Mouse (Mus musculus): ENCODE data around the gene Il6st.

Gene Il6st

GRCm38 (mm10) chr13:112482525-112482924 lies 18.7 kb downstream of the Il6st start:
- in situ Hi-C loops (cut with MseI, MboI), result no loop called here

- in situ Hi-C loops (cut with MseI, MboI), result no loop called here
Measured at GRCm38 (mm10) chr13:112483015-112483414, 19.1 kb downstream of the Il6st start.

- in situ Hi-C loops (cut with MseI, MboI), result no loop called here
Measured at GRCm38 (mm10) chr13:112486236-112486635, 22.4 kb downstream of the Il6st start.

- in situ Hi-C loops (cut with MseI, MboI), result no loop called here
Measured at GRCm38 (mm10) chr13:112486676-112487075, 22.8 kb downstream of the Il6st start.

GRCm38 (mm10) chr13:112490036-112490435 lies 26.2 kb downstream of the Il6st start:
- in situ Hi-C loops (cut with MseI, MboI), result no loop called here

- in situ Hi-C loops (cut with MseI, MboI), result no loop called here
Measured at GRCm38 (mm10) chr13:112491636-112492284, 27.9 kb downstream of the Il6st start.

- in situ Hi-C loops (cut with MseI, MboI), result no loop called here
Measured at GRCm38 (mm10) chr13:112492285-112492678, 28.4 kb downstream of the Il6st start.

GRCm38 (mm10) chr13:112494590-112494989 lies 30.7 kb downstream of the Il6st start:
- in situ Hi-C loops (cut with MseI, MboI), result no loop called here

- in situ Hi-C loops (cut with MseI, MboI), result loop anchor here in 1 of 2 experiments (10.0 to 25.0 kb wide), 2 partner anchors 195 to 713 kb away; no protein-coding TSS in a partner anchor
Measured at GRCm38 (mm10) chr13:112500027-112500426, 36.2 kb downstream of the Il6st start.

- in situ Hi-C loops (cut with MseI, MboI), result loop anchor here in 1 of 2 experiments (10.0 to 25.0 kb wide), 2 partner anchors 196 to 713 kb away; no protein-coding TSS in a partner anchor
Measured at GRCm38 (mm10) chr13:112500466-112500865, 36.6 kb downstream of the Il6st start.

GRCm38 (mm10) chr13:112503846-112504245 lies 40.0 kb downstream of the Il6st start:
- in situ Hi-C loops (cut with MseI, MboI), result loop anchor here in 1 of 2 experiments (10.0 to 25.0 kb wide), 2 partner anchors 199 to 717 kb away; no protein-coding TSS in a partner anchor

- in situ Hi-C loops (cut with MseI, MboI), result loop anchor here in 1 of 2 experiments (10.0 to 25.0 kb wide), 2 partner anchors 201 to 718 kb away; no protein-coding TSS in a partner anchor
Measured at GRCm38 (mm10) chr13:112505436-112505835, 41.6 kb downstream of the Il6st start.

- in situ Hi-C loops (cut with MseI, MboI), result loop anchor here in 1 of 2 experiments (10.0 to 25.0 kb wide), 2 partner anchors 202 to 719 kb away; no protein-coding TSS in a partner anchor
Measured at GRCm38 (mm10) chr13:112506766-112507165, 42.9 kb downstream of the Il6st start.

- in situ Hi-C loops (cut with MseI, MboI), result loop anchor here in 1 of 2 experiments (10.0 to 25.0 kb wide), 2 partner anchors 203 to 720 kb away; no protein-coding TSS in a partner anchor
Measured at GRCm38 (mm10) chr13:112507691-112508090, 43.8 kb downstream of the Il6st start.

GRCm38 (mm10) chr13:112508487-112508886 lies 44.6 kb downstream of the Il6st start:
- in situ Hi-C loops (cut with MseI, MboI), result loop anchor here in 1 of 2 experiments (10.0 to 25.0 kb wide), 2 partner anchors 204 to 721 kb away; no protein-coding TSS in a partner anchor

GRCm38 (mm10) chr13:112509465-112509864 lies 45.6 kb downstream of the Il6st start:
- in situ Hi-C loops (cut with MseI, MboI), result loop anchor here in 1 of 2 experiments (10.0 to 25.0 kb wide), 2 partner anchors 205 to 722 kb away; no protein-coding TSS in a partner anchor

GRCm38 (mm10) chr13:112510437-112511212 lies 46.8 kb downstream of the Il6st start:
- in situ Hi-C loops (cut with MseI, MboI), result loop anchor here (10.0 to 25.0 kb wide), 2 partner anchors 206 to 723 kb away; no protein-coding TSS in a partner anchor

GRCm38 (mm10) chr13:112511261-112511660 lies 47.4 kb downstream of the Il6st start:
- in situ Hi-C loops (cut with MseI, MboI), result loop anchor here (10.0 to 25.0 kb wide), 2 partner anchors 206 to 724 kb away; no protein-coding TSS in a partner anchor

- in situ Hi-C loops (cut with MseI, MboI), result loop anchor here (10.0 to 25.0 kb wide), 2 partner anchors 207 to 725 kb away; no protein-coding TSS in a partner anchor
Measured at GRCm38 (mm10) chr13:112511810-112512209, 47.9 kb downstream of the Il6st start.

GRCm38 (mm10) chr13:112512824-112513223 lies 49.0 kb downstream of the Il6st start:
- in situ Hi-C loops (cut with MseI, MboI), result loop anchor here (10.0 to 25.0 kb wide), 2 partner anchors 208 to 726 kb away; no protein-coding TSS in a partner anchor

- in situ Hi-C loops (cut with MseI, MboI), result loop anchor here (10.0 to 25.0 kb wide), 2 partner anchors 210 to 727 kb away; no protein-coding TSS in a partner anchor
Measured at GRCm38 (mm10) chr13:112514546-112514945, 50.7 kb downstream of the Il6st start.

All from mouse trophoblast stem cell (cell line).